Mouse (Mus musculus): ENCODE measurements around the gene Hmgb1.

Hmgb1 gene

DNA sequence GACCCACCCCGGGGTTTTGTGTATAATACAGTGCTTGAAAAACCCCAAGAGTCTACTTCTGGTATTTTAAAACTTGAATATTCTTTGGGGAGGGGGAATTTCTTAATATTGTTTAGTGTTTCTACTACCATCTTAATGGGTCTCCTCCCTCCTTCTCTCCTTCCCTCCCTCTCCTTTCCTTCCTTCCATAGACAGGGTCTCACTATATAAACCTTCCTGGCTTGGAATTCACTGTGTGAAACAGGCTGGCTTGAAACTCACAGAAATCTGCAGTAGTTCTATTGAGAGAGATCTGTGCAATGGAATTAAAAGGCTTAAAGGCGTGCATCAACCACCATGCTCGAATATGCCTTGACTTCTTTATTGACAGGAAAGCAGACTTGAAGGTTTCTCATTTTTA, 1.5 kb upstream of the Hmgb1 start:
- no peak for DNase-seq (ENCODE audit: low read depth, low spot score)

- no peak for DNase-seq (ENCODE audit: low read depth, low spot score)
These were observed 526 bp upstream of the Hmgb1 start for GRCm38 (mm10) chr5:149184844-149185186.

GRCm38 (mm10) chr5:149183721-149184103, 577 bp downstream of the Hmgb1 start:
- no peak for DNase-seq (ENCODE audit: low read depth, low spot score)

DNA sequence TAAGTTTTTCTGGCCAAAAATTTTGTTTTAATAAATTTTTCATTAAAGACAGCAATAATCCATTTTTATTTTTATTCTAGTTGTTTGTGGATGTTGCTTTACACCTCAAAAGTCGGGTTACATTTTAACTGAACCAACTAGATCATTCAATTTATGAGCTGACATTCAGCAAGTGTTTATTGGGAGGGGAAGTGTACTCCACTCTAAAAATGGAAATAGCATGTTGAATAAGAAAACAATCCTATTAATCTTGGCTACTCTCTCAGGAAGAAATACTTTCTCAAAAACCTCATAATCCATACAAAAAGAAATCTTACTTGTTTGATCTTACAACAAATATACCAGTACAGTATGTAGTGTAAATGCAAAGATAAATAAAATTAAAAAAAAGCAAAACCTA, 1.2 kb downstream of the Hmgb1 start:
- DNase-seq (ENCODE audit: low read depth, low spot score) = no peak

GRCm38 (mm10) chr5:149182186-149182870, 2.0 kb downstream of the Hmgb1 start:
- DNase-seq (ENCODE audit: low read depth, low spot score) = no peak

DNA sequence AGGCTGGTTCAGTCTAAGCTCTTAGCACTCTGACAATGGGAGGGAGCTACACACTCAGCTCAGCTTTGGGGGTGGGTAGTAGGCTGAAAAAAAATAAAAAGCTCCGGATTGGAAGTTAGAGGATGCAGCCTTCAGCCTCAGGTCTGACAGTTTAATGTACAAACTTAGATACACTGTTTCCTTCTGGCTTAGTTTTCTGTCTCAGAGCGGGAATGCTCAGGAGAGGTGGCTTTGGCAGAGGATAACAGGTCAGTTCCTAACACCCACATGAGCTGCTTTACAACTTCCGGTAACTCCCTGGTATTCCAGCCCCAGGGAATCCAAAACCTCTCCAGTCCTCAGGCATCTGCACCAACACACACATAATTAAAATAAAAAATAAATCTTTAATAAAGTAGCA, 4.5 kb downstream of the Hmgb1 start:
- no peak for DNase-seq (ENCODE audit: low read depth, low spot score)

DNA sequence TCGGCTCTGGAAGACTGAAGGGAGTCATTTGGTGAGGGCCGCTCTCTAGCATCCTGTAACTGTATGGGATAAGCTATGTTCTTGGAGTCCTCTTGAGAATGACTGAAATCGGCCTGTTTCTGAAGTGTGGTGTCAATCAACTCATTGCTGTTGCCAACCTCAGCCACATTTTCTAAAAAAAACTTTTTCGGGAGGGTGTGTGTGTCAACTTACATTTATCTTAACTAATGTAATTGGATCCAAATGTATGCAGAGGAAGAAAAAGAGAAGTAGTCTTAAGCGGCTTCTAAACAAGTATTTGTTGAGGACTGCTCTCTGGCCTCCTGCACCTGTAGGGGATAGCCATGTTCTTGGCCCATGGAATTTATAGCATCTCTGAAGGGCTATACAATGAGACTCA, 6.2 kb downstream of the Hmgb1 start:
- no peak for DNase-seq (ENCODE audit: low read depth, low spot score)

DNA sequence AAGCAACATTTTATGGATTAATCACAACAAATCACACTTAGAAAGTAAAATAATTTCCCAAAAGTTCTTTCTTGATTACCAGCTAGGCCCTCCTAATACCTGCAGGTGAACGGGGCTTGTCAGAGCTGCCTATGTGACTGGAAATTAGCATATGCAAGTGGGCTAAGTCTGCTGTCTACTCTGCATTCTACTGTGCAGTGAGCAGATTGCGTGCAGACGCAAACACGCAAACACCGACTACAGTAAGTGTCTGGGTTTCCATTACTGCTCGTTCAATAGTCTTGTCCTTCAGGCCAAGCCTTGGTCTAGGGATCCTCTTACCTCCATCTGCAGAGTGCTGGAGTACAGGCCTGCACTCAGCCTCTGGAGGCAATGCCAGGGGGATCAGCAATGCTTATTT, 8.6 kb downstream of the Hmgb1 start:
- DNase-seq (ENCODE audit: low read depth, low spot score) = no peak

DNA sequence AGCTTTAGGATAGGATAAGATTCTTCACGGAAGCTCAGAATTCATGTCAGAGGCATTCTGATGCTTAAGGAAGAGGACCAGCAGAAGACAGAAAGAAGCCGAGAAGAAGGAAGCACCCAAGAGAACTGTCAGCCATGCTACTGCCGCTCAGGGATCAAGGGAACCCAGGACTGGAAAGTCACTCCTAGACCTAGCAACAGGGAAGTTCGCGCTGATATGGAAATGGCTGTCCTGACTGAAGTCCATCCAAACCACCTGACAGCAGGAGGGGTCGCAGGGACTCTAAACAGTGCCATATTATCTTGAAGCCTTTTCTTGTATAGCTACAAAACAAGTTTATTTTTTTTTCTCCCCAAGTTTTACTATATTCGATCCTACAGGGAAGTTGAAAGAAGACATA, 9.8 kb downstream of the Hmgb1 start:
- DNase-seq (ENCODE audit: low read depth, low spot score) = no peak

- DNase-seq (ENCODE audit: low read depth, low spot score) = no peak
These were observed 12.0 kb downstream of the Hmgb1 start for GRCm38 (mm10) chr5:149172246-149172645.

- DNase-seq (ENCODE audit: low read depth, low spot score) = no peak
These were observed 13.3 kb downstream of the Hmgb1 start for GRCm38 (mm10) chr5:149170841-149171588.

GRCm38 (mm10) chr5:149168816-149169215, 15.5 kb downstream of the Hmgb1 start:
- DNase-seq (ENCODE audit: low read depth, low spot score) = no peak

- no peak for DNase-seq (ENCODE audit: low read depth, low spot score)
These were observed 16.2 kb downstream of the Hmgb1 start for GRCm38 (mm10) chr5:149168051-149168450.

GRCm38 (mm10) chr5:149166011-149166410, 18.3 kb downstream of the Hmgb1 start:
- no peak for DNase-seq (ENCODE audit: low read depth, low spot score)

DNA sequence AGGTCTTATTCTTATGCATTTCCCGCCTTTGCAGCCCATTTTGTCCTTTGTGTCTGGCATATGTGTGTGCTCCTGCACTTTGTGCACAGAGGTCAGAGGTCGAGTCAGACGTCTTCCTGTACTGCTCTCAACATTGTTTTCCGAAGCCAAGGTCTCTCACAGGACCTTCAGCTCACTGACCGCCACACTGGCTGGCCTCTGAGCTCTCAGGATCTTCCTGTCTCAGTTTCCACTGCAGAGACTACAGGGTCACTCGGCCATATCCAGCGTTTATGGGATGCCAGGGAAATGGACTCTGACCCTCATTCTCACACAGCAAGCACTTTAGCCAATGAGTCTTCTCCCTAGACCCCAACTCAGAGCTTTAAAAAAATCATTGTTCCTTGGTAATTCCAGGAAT, 19.4 kb downstream of the Hmgb1 start:
- DNase-seq (ENCODE audit: low read depth, low spot score) = no peak

DNA sequence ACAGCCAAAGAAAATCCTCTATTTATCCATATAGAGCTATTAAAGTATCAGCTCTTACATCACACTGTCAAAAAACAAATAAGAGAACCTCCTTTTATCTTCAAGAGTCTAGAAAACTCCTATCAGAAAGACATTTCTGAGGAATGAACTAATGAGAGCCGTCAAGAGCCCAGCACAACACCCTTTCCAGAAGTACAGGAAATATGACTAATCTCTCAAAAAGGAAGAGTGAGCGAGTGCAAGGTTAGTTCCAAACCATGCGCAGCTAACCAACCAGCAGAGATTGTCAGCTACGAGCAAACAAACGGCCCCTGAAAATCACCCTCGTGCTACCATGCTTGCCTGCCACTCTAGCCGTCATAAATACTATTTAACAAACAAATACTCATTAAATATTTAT, 21.4 kb downstream of the Hmgb1 start:
- DNase-seq (ENCODE audit: low read depth, low spot score) = no peak

DNA sequence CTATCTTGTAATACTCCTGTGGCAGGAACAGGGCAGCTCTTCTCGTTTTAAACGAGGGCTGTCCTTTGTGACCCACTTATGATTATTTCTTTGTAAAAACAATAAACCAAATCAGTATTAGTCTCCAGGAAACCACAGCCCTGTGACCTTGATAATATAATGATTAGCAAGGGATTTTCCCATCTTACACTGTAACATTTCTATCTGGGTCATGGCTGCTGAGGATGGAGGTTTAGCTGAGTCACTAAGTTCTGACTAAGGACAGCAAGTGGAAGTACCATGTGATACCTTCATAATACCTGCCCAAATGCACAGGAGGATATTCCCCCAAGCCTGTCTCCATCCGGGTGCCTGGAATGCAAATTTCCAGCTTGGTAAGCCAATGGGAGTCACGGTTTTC, 23.8 kb downstream of the Hmgb1 start:
- no peak for DNase-seq (ENCODE audit: low read depth, low spot score)

- no peak for DNase-seq (ENCODE audit: low read depth, low spot score)
These were observed 25.3 kb downstream of the Hmgb1 start for GRCm38 (mm10) chr5:149159021-149159420.

- no peak for DNase-seq (ENCODE audit: low read depth, low spot score)
These were observed 27.3 kb downstream of the Hmgb1 start for GRCm38 (mm10) chr5:149156886-149157563.

- DNase-seq (ENCODE audit: low read depth, low spot score) = no peak
These were observed 31.5 kb downstream of the Hmgb1 start for GRCm38 (mm10) chr5:149152774-149153155.

GRCm38 (mm10) chr5:149152063-149152773, 32.1 kb downstream of the Hmgb1 start:
- no peak for DNase-seq (ENCODE audit: low read depth, low spot score)

GRCm38 (mm10) chr5:149150882-149151281, 33.4 kb downstream of the Hmgb1 start:
- DNase-seq (ENCODE audit: low read depth, low spot score) = no peak
